Mouse (Mus musculus): ENCODE results near the gene BC048679. TPM values are rescaled to one million over a fixed set of nuclear protein-coding genes. Genes with fewer than 3 reads are reported as not detected.

Gene BC048679
- polyA plus RNA-seq (2012; rRNA removed; ENCODE audit: low replicate concordance), result 3.1 TPM in 1 of 2 replicates, not detected in the other

DNA sequence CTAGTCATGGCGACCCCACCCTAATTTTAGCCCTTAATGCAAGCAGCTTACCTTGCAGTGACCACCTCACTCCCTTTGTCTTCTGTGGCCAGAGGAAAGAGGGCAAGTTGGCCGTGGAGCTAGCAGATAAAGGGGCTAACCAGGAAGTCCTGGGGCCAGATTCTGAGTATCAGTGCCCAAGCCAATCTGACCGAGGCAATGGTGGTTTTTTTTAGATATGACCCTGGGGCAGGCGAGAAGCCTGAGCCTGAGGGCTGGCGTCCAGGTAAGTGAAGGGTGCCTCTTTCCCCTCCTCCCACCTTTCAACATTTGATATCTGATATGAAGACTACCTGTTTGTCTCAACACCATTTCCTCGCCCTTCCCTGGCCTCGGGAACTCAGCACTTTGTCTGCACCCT, at the start of gene BC048679:
TSS of gene BC048679 (minus strand) at position 101 of the 400 bp plus-strand sequence.

DNA sequence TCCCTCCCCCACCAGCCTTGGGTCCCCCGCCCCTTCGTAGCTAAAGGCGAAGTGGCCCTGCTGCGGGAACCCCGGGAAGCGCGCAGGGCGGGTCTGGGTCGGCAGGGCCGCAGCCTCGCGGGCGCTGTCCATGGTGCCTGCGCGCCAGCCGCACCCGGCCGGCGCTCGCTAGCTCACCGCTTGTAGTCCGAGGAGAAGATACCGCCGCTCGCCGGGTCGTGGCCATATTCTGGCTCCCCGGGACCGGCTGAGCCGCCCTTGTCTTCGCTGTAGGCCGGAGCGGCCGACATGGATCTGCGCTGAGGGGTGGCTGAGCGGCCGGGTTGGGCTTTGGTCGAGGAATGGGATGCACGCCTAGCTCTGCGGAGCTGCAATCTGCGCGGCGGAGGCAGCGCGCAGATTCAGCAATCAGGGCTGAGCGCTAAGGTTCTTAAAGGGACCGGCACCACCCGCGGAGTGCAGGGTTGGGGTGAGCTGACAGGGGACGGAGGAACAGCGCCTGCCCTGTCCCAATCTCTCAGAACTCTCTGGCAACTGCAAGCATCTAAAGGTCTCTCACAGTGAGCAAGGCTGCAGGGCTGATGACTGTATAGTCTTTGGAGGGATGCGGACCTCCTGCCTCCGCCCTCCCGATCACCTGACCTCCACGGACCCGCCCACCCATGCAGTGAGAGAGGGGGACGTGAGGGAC, 4.6 kb downstream of the BC048679 start, which contains the start of gene Ap3b2:
TSS of gene Ap3b2 (minus strand) at position 595 of the 691 bp plus-strand sequence.

DNA sequence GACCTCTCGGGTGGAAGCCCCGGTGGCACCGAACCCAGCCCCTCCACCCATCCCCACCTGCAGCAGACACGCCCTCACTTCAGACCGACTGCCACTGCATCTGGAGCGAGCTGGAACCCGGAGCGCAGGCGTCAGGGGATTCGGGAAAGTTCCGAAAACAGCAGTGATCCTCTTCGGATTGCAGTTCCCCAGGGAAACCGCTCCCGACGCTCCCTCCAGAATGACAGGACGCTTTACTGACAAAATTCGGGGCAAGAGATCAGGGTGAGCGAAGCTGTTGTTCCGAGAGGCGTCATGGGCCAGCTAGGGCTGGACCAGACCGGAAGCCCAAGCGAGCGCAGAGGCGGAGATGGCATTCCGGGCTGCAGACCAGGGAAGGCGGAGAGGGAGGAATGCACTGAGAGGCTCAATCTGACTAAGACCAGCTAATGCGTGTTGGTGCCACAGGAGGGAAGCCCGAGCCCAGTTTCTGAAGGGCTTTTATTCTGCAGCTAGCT, 42.9 kb downstream of the BC048679 start, which contains the start of gene Cpeb1:
TSS of gene Cpeb1 (minus strand) at position 311 of the 497 bp plus-strand sequence.

Other genes starting within 250 kb of the BC048679 start
- gene Rps17, start 153.0 kb downstream of the BC048679 start, polyA plus RNA-seq (2012; rRNA removed; ENCODE audit: low replicate concordance), result 759 and 1,015 TPM in 2 replicates
- 13.0 and 36.7 TPM in 2 replicates for gene Cpeb1, start 42.8 kb downstream of the BC048679 start, polyA plus RNA-seq (2012; rRNA removed; ENCODE audit: low replicate concordance)
- 0.34 and 0.65 TPM in 2 replicates for gene Ap3b2, start 4.4 kb downstream of the BC048679 start, polyA plus RNA-seq (2012; rRNA removed; ENCODE audit: low replicate concordance)
- 4.0 and 21.3 TPM in 2 replicates for gene Fsd2, start 68.7 kb upstream of the BC048679 start, polyA plus RNA-seq (2012; rRNA removed; ENCODE audit: low replicate concordance)
- gene Whamm, start 73.0 kb upstream of the BC048679 start, polyA plus RNA-seq (2012; rRNA removed; ENCODE audit: low replicate concordance), result 19.9 and 38.4 TPM in 2 replicates
- gene Homer2, start 209.2 kb upstream of the BC048679 start, polyA plus RNA-seq (2012; rRNA removed; ENCODE audit: low replicate concordance), result 3.7 and 3.9 TPM in 2 replicates